Mouse (Mus musculus) spleen, adult 2 months (tissue): ENCODE results near the gene Nkx2-9.

Source experiments
- CTCF ChIP-seq: fragments of 200-500 bp; IDR thresholded peaks from 2 replicates; pipeline ENCODE4 v1.5.1; 2011; ENCODE audit warnings: mild to moderate bottlenecking, inconsistent platforms; ENCODE audit not compliant: insufficient read depth, insufficient read length, insufficient replicate concordance; ENCODE audit errors: extremely low read depth
- POLR2A ChIP-seq: fragments of 200-500 bp; IDR thresholded peaks from 2 replicates; pipeline ENCODE4 v1.6.1; 2011; ENCODE audit warnings: low read depth, low read length, inconsistent platforms

- TF ChIP-seq POLR2A (no peak), CTCF (no peak)
These were observed 350 bp upstream of the Nkx2-9 start for GRCm38 (mm10) chr12:56613438-56613830.
